ENCODE assay signal across 28 mouse cellular contexts in genomic region chr19:43608711-43609457, GRCm38 (mm10). TPM values are rescaled to one million over a fixed set of nuclear protein-coding genes. Genes with fewer than 3 reads are reported as not detected.
DNase-seq lines count a peak whose midpoint lies in the region; ATAC-seq and TF ChIP-seq lines count a peak whose summit lies in the region.
"Had no signal": no experiment of that assay in that cellular context is flagged by ENCODE, and none has a peak within 500 bp of the region (broad histone marks: within the 10 kb centered on the region; RNA-seq: fewer than 3 reads in every experiment).

No protein-coding gene starts in this region.

- H3K9ac ChIP-seq in lung, embryonic 14.5 days, result no peak overlapping the region
- H3K9ac ChIP-seq in stomach, embryonic 14.5 days (replicated peaks; ENCODE audit: low read depth, low read length), result no peak overlapping the region
- H3K9ac ChIP-seq in stomach, postnatal 0 days (ENCODE audit: low read length), result no peak overlapping the region
- peak overlapping the region; percentile 41 for H3K9ac ChIP-seq in intestine, embryonic 15.5 days
- no peak overlapping the region for H3K9ac ChIP-seq in stomach, embryonic 16.5 days (ENCODE audit: low read length)
- H3K9ac ChIP-seq: embryonic facial prominence, embryonic 15.5 days; forebrain, embryonic 15.5 days; heart, embryonic 13.5 days; hindbrain, embryonic 12.5 days had no signal

- no peak for TF ChIP-seq CTCF in lung, embryonic 14.5 days (IDR thresholded peaks at IDR 0.05; ENCODE audit: low read depth)
- TF ChIP-seq CTCF in stomach, postnatal 0 days (IDR thresholded peaks at IDR 0.05; ENCODE audit: low read depth), result no peak

- H3K4me2 ChIP-seq in lung, embryonic 14.5 days, result no peak overlapping the region
- H3K4me2 ChIP-seq in stomach, embryonic 14.5 days (replicated peaks; ENCODE audit: low read depth, low read length), result no peak overlapping the region; the same call in 1 of the 2 replicates
- no peak overlapping the region for H3K4me2 ChIP-seq in stomach, postnatal 0 days (replicated peaks; ENCODE audit: low read depth)
- H3K4me2 ChIP-seq in intestine, embryonic 15.5 days (replicated peaks), result peak overlapping the region; percentile 85
- H3K4me2 ChIP-seq in stomach, embryonic 16.5 days (ENCODE audit: low read depth, low read length), result no peak overlapping the region
- H3K4me2 ChIP-seq: embryonic facial prominence, embryonic 15.5 days; forebrain, embryonic 15.5 days; heart, embryonic 13.5 days; hindbrain, embryonic 12.5 days had no signal

- 10% methylated on average over 8 of the region's 8 CpGs for WGBS in lung, embryonic 14.5 days
- WGBS in stomach, embryonic 14.5 days, result 11% methylated on average over 8 of the region's 8 CpGs
- WGBS in stomach, postnatal 0 days, result 12% methylated on average over 8 of the region's 8 CpGs
- 17% methylated on average over 8 of the region's 8 CpGs for whole genome bisulfite sequencing in intestine, embryonic 15.5 days
- WGBS in stomach, embryonic 16.5 days, result 16% methylated on average over 8 of the region's 8 CpGs

- peaks cover 97% of the 10 kb centered on the region for H3K27me3 ChIP-seq in lung, embryonic 14.5 days (ENCODE audit: insufficient read depth, low read length)
- peaks cover 69% of the 10 kb centered on the region for H3K27me3 ChIP-seq in stomach, embryonic 14.5 days (ENCODE audit: control insufficient read depth, insufficient read depth, low read length)
- peaks cover 40% of the 10 kb centered on the region for H3K27me3 ChIP-seq in stomach, postnatal 0 days (ENCODE audit: control insufficient read depth, insufficient read depth, low read length)
- H3K27me3 ChIP-seq in intestine, embryonic 15.5 days (replicated peaks), result peaks cover 46% of the 10 kb centered on the region
- H3K27me3 ChIP-seq in stomach, embryonic 16.5 days (ENCODE audit: control insufficient read depth, insufficient read depth, low read length), result peaks cover 82% of the 10 kb centered on the region
- H3K27me3 ChIP-seq: CH12.LX, Patski had no signal

- H3K4me1 ChIP-seq in lung, embryonic 14.5 days (ENCODE audit: insufficient read depth), result no peaks in the 10 kb centered on the region
- H3K4me1 ChIP-seq in stomach, embryonic 14.5 days (ENCODE audit: control insufficient read depth, insufficient read depth, low read length), result no peaks in the 10 kb centered on the region
- H3K4me1 ChIP-seq in stomach, postnatal 0 days (replicated peaks; ENCODE audit: control insufficient read depth, insufficient read depth), result no peaks in the 10 kb centered on the region
- H3K4me1 ChIP-seq in intestine, embryonic 15.5 days (replicated peaks), result peaks cover 10% of the 10 kb centered on the region; the same call in 1 of the 2 replicates
- no peaks in the 10 kb centered on the region for H3K4me1 ChIP-seq in stomach, embryonic 16.5 days (ENCODE audit: control insufficient read depth, insufficient read depth, low read length)

- no peak overlapping the region for H3K4me3 ChIP-seq in lung, embryonic 14.5 days (ENCODE audit: low read depth, low read length)
- H3K4me3 ChIP-seq in stomach, embryonic 14.5 days (ENCODE audit: low read depth, low read length), result peak overlapping the region; percentile 3; the same call in 1 of the 2 replicates
- no peak overlapping the region for H3K4me3 ChIP-seq in stomach, postnatal 0 days (ENCODE audit: low read depth, low read length)
- peak overlapping the region; percentile 52 for H3K4me3 ChIP-seq in intestine, embryonic 15.5 days (replicated peaks)
- peak overlapping the region; percentile 21; the same call in 1 of the 2 replicates for H3K4me3 ChIP-seq in stomach, embryonic 16.5 days (replicated peaks; ENCODE audit: low read length)
- H3K4me3 ChIP-seq: embryonic facial prominence, embryonic 15.5 days; erythroblast, embryonic 14.5 days; forebrain, embryonic 10.5 days; forebrain, embryonic 15.5 days; heart, embryonic 13.5 days; hindbrain, embryonic 12.5 days had no signal

- TF ChIP-seq EP300 in stomach, postnatal 0 days (optimal IDR thresholded peaks at IDR 0.05), result no peak

- no peak for ATAC-seq in lung, embryonic 14.5 days (ENCODE audit: insufficient read depth)
- ATAC-seq in stomach, embryonic 14.5 days (ENCODE audit: insufficient number of reproducible peaks, insufficient read depth, low FRiP score, low read depth), result no peak
- no peak for ATAC-seq in stomach, postnatal 0 days (ENCODE audit: low FRiP score, low TSS enrichment)
- no peak for ATAC-seq in intestine, embryonic 15.5 days
- ATAC-seq in stomach, embryonic 16.5 days (ENCODE audit: insufficient read depth, low FRiP score), result no peak
- ATAC-seq: activated CD4-positive, CD25-positive, alpha-beta regulatory T cell, adult 4 months; forebrain, embryonic 15.5 days; hindbrain, postnatal 0 days; Patski had no signal

- no peak overlapping the region for H3K27ac ChIP-seq in lung, embryonic 14.5 days (ENCODE audit: low read depth)
- H3K27ac ChIP-seq in stomach, embryonic 14.5 days (ENCODE audit: low read length), result no peak overlapping the region
- H3K27ac ChIP-seq in stomach, postnatal 0 days (replicated peaks), result no peak overlapping the region
- peak overlapping the region; percentile 81; the same call in 1 of the 2 replicates for H3K27ac ChIP-seq in intestine, embryonic 15.5 days
- H3K27ac ChIP-seq in stomach, embryonic 16.5 days (ENCODE audit: low read length), result no peak overlapping the region
- H3K27ac ChIP-seq: embryonic facial prominence, embryonic 15.5 days; forebrain, embryonic 10.5 days; forebrain, embryonic 15.5 days; heart, embryonic 13.5 days; hindbrain, embryonic 12.5 days; hindbrain, postnatal 0 days had no signal

- H3K36me3 ChIP-seq in lung, embryonic 14.5 days (ENCODE audit: insufficient read depth), result no peaks in the 10 kb centered on the region
- no peaks in the 10 kb centered on the region for H3K36me3 ChIP-seq in stomach, embryonic 14.5 days (ENCODE audit: control insufficient read depth, insufficient read depth, low read length)
- H3K36me3 ChIP-seq in stomach, postnatal 0 days (ENCODE audit: control insufficient read depth, insufficient read depth, low read length), result no peaks in the 10 kb centered on the region
- no peaks in the 10 kb centered on the region for H3K36me3 ChIP-seq in intestine, embryonic 15.5 days
- no peaks in the 10 kb centered on the region for H3K36me3 ChIP-seq in stomach, embryonic 16.5 days (ENCODE audit: control insufficient read depth, insufficient read depth, low read length)
- H3K36me3 ChIP-seq: embryonic facial prominence, embryonic 15.5 days; forebrain, embryonic 10.5 days; forebrain, embryonic 15.5 days; heart, embryonic 13.5 days; hindbrain, embryonic 12.5 days had no signal

- H3K9me3 ChIP-seq in lung, embryonic 14.5 days (ENCODE audit: low read depth, low read length), result no peaks in the 10 kb centered on the region
- H3K9me3 ChIP-seq in stomach, embryonic 14.5 days (ENCODE audit: control insufficient read depth, low read depth, low read length), result no peaks in the 10 kb centered on the region
- no peaks in the 10 kb centered on the region for H3K9me3 ChIP-seq in stomach, postnatal 0 days (ENCODE audit: control insufficient read depth, low read length)
- no peaks in the 10 kb centered on the region for H3K9me3 ChIP-seq in intestine, embryonic 15.5 days
- no peaks in the 10 kb centered on the region for H3K9me3 ChIP-seq in stomach, embryonic 16.5 days (replicated peaks; ENCODE audit: control insufficient read depth, low read length)
- H3K9me3 ChIP-seq: embryonic facial prominence, embryonic 15.5 days; forebrain, embryonic 10.5 days; forebrain, embryonic 15.5 days; heart, embryonic 13.5 days; hindbrain, embryonic 12.5 days had no signal

- peak; percentile 16 for DNase-seq in lung, embryonic 14.5 days
- no peak for DNase-seq in lung, postnatal 10 days
- DNase-seq in stomach, postnatal 0 days (ENCODE audit: low spot score), result no peak
- DNase-seq in adrenal gland, adult 2 months, result no peak
- no peak for DNase-seq in cerebellum, adult 11-12 months
- DNase-seq: adrenal gland, postnatal 36 days; cerebellum, adult 11 months; cerebellum, adult 9-10 months; cerebellum, postnatal 25 days; gastrocnemius, postnatal 36 days; heart, postnatal 36 days had no signal

RNA-seq across cellular contexts. Expression of gene Nkx2-3, which starts 3.2 kb away (rescaled TPM):
- polyA plus RNA-seq in lung, embryonic 14.5 days (2014; fragmentation: Nextera tagmentation; extraction: Ambion mirVana), result not detected in 2 replicates
- polyA plus RNA-seq in stomach, embryonic 14.5 days (2014; fragmentation: Nextera tagmentation; extraction: Ambion mirVana), result 5.5 and 6.9 TPM in 2 replicates
- 5.4 and 5.7 TPM in 2 replicates for polyA plus RNA-seq in stomach, postnatal 0 days (2015; fragmentation: Nextera tagmentation; extraction: Ambion mirVana)
- 80.9 and 88.1 TPM in 2 replicates for polyA plus RNA-seq in intestine, embryonic 15.5 days (2015; fragmentation: Nextera tagmentation; extraction: Ambion mirVana)
- 7.2 and 11.1 TPM in 2 replicates for polyA plus RNA-seq in stomach, embryonic 16.5 days (2015; fragmentation: Nextera tagmentation; extraction: Ambion mirVana)
- not detected for total RNA-seq in adrenal gland, adult 2 months (2021)
- polyA plus RNA-seq in adrenal gland, adult 2 months (2012; rRNA removed), result not detected in 2 replicates
- total RNA-seq: adrenal gland, adult 18-20 months; adrenal gland, postnatal 36 days; CH12.LX; gastrocnemius, adult 8-10 months; gastrocnemius, postnatal 36 days; heart, postnatal 36 days; hindbrain, postnatal 0 days had no signal
- polyA plus RNA-seq: activated CD4-positive, CD25-positive, alpha-beta regulatory T cell, adult 4 months; cortical plate, adult 2 months; erythroblast, embryonic 14.5 days; heart, embryonic 13.5 days; heart, postnatal 0 days; hindbrain, postnatal 0 days had no signal

Comparison
In these comparisons a context has a peak if more than half of its experiments do, and no peak if none do; other contexts are left out.
1. H3K4me3 ChIP-seq: peak in stomach, embryonic 14.5 days (single experiment), intestine, embryonic 15.5 days (single experiment) and stomach, embryonic 16.5 days (single experiment); none in lung, embryonic 14.5 days (single experiment) and stomach, postnatal 0 days (single experiment).